Mouse (Mus musculus) gastrocnemius, postnatal 10 days (tissue): ENCODE data around the gene Defb30. TPM values are rescaled to one million over a fixed set of nuclear protein-coding genes. Genes with fewer than 3 reads are reported as not detected.
A peak's percentile ranks its signal among the peaks of the same experiment; 100 is the strongest.

ENCODE experiments used
- DNase-seq: peaks from one replicate; pipeline ENCODE4 v3.0.0; 2021; ENCODE audit warnings: mixed read lengths
- long read RNA-seq, 2 experiments: library from polyadenylated mRNA; stranded (forward); transcript quantifications; one replicate each; pipeline ENCODE4 v2.0.0; 2021
- total RNA-seq, 2 experiments: library from RNA; stranded (reverse); gene quantifications; 2 replicates each; pipeline ENCODE4 v1.2.3; 2021

Defb30 gene
- total RNA-seq = not detected
- long read RNA-seq, experiment 1 = 0 reads
- long read RNA-seq, experiment 2 = 0 reads

DNA sequence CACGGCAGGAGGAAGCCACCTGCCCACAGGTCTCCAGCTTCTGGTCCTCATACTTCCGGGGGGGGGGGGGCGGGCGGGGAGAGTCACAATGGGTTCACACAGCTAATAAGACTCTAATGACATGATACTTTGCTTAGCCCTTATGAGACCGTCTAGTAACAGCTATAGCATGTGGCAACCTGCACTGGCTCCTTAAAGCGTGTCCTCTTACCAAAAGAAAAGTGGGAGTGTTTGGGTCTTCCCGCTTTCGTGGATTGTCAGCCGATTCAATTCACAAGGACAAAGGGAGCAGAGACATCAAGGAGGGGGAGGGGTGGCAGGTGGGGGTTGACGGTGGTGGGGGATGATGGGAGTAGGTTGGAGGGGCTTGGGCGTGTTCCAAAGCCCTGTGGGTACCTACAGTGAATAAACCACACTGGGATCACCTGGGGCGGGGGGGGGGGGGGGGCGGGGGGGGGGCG, at the start of gene Defb30:
Defb30 (minus strand) TSS at position 51 of the 461 bp plus-strand sequence.
- DNase-seq = no peak

DNA sequence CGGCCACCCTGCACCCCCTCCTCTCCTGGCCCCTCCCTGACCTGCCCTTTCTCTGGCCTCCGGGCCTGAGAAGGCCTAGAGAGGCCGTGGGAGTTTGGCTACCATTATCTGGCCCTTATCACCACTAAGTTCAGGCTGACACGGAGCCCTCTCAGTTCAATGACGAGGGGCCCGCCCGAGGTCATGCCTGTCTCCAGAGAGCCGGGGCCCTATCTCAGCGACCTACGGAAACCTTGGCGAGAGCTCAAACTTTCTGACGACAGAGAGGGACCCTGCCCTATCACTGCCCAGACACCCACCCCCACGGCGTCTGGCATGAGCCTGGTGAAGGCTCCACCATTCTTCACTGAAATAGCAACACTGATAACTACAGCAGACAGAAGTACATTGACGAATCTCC, 17.9 kb upstream of the Defb30 start:
- no peak for DNase-seq

DNA sequence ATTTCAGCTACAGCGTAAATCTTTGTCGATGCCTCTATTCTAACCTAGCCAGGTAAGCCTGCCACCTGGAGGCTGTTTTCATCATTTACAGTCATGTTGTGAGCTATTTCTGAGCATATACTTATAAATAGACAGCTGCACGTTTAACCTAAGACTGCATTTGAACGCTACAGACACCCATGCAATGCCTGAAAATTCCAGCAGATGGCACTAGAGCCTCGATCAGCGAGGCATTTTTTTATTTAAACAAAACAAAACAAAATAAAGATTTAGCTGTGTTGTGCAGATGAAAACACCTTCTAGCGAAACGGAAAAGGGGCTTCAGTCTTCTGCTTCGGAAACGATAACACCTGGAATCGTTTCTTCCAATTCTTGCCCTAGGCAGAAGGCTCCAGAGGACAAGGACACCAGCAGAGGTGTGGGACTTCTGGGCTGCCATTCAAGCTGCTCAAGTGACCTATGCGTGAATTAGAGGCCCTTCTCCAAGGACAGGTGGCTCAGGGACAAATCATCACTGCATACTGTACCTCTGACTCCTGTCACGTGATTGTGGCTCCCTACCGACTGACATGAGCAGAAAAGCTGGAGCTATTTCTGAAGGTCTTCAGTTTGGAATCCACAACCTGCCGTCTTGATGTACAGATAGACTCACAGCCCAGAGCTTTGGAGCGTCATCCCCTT, 17.0 kb upstream of the Defb30 start:
- DNase-seq = peak; percentile 77

DNA sequence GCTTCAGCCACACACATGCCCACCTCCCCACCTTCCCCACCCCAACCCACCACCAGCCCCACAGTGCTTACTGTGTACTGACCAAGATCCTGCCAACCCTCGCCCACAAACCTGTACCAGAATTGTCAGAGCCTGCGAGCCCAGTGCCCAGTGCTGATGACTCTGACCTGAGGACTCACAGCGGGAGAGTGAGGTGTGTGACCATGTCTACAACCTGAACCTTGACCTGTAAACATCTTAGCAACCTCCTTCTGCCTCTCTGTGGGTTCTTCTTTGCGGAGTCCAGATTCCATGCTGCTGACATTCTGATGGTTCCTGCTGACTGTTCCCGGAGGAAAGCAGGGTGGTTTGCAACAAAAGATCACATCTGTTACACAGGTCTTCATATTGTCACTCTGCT, 15.6 kb upstream of the Defb30 start:
- no peak for DNase-seq

DNA sequence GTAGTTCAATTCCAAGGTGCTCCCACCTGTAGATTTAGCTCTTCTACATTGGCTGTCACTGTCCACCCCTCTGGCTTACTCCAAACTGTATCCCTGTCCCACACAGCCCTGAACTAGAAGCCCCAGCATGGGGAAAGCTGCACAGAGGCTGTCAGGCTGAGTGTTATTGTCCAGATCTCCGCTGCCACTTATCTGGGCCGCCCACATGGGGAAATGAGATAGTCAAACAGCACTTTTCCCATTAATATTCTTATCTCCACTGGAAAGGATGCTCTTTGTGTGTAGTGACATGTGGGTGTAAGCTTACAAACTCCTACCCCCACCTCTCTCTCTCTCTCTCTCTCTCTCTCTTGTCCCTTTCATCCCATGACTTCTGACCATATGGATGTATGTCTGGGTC, 12.4 kb upstream of the Defb30 start:
- no peak for DNase-seq

DNA sequence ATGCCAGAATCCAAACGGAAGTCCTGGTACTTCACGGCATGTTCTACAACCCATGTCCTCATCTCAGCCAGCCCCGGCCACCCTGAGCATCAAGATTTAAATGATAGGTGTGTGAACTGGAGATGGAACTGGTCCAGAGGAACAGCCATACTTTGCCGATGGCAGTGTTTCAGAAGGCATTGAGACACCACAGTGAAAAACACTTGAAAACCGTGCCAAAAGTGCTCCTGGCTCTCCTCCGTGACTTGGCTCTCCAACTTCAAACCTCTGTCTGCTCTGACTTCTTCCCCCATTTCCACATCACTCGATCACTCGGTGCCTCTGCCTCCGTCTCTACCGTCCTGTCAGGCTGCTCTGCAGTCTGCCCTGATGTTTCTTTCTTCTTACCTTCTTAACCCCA, 10.6 kb upstream of the Defb30 start:
- no peak for DNase-seq

DNA sequence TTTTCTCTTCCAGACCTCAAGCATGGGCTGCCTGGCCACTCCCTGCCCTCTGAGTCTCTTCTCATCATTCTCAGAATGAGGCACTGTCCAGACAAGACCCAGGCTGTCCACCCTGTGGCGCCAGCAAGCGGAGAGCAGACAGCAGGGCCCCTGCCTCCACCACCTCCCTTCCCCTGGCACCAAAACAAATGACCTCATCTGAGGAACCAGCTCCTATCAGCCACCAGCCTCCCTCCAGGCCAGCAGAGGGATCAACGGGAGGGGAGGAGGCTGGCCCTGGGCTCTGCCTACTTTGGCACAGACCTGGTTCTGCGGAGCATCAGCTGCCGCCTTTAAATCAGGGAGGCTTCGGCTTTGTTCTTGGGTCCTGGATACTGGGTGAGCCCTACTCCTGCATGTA, 5.0 kb upstream of the Defb30 start:
- peak; percentile 33 for DNase-seq

DNA sequence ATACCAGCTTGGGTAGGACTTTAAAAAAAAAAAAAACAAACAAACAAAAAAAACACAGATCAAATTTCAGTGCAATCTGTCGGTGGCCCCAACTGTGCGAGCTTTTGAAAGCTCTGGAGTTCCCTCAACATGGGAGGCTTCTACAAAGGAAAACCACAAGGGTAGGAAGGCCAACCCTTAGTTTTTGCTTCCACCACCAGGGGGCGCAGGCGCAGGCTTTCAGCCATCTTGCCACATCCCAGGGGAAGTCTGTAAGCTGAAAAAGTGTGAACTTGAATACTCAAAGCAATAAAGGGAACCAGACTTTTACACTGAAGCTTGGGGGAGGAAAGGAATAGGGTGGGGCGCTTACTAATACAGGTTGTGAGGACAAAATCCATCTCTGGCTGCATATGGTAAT, 1.0 kb upstream of the Defb30 start:
- DNase-seq = peak; percentile 77

DNA sequence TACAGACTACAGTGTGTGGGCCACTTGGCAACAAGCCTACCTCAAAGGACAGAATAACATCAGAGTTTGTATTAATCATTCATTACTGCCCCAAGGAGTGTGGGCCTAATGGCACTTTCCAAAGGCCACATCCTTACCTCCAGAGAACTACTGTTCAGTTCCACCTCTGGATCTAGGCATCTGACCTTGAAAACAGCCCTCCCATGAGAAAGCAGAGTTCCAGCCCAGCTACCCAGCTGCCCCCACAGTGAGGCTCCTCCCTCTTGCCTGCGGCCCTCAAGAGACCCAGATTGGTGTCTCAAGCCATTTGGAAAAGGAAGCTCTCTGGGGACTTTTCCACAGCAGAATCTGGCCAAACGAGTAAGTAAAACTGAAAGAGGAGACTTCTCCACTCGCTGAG, 3.1 kb downstream of the Defb30 start, which contains the start of gene Defb42:
Defb42 (plus strand) TSS at position 301 of the 400 bp plus-strand sequence.
- no peak for DNase-seq

DNA sequence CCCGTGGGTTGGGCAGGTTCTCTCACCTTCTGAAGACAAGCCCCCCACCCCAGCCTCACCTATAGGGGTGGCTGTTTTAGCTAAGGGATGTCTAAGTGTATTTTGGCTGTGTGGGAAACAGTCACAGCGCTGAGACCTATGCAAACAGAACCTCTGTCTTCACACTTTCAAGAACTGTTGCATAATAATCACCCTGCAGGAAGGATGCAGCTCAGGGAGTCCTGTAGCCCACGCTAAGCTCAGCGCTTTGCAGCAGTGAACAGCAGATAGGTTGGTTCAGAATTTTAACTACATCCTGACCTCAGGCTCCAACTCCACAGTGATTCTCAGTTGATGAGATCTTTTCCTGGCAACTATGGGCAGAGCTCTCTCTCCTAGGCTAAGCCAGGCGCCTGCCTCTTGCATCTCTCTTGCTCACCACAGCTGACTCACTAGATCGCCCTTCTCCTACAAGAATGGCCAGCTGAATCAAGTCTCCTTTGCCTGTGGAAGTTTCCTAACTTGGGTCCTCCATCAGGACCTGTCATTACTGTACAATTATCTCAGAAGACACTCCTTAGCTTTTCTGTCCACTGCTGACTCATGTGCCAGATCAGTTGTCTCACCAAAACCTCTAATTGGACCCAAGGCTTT, 29.1 kb downstream of the Defb30 start:
- DNase-seq = no peak

DNA sequence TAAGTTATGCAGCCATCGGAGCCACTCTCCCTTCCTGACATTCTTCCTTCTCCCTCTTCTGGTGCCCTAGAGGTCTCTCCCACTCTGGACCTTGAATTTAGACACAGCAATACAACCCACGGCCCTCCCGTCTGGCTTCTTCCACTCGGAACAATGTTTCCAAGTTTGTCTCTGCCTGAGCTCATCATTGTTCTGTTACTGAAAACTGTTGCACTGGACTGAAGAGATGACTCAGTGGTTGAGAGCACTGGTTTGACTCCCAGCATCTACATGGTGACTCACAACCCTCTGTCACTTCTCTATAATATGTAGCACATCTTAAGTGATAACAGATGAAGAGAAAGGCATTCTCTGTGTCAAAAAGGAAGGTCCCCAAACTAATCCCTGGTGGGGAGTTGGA, 35.1 kb downstream of the Defb30 start:
- no peak for DNase-seq

DNA sequence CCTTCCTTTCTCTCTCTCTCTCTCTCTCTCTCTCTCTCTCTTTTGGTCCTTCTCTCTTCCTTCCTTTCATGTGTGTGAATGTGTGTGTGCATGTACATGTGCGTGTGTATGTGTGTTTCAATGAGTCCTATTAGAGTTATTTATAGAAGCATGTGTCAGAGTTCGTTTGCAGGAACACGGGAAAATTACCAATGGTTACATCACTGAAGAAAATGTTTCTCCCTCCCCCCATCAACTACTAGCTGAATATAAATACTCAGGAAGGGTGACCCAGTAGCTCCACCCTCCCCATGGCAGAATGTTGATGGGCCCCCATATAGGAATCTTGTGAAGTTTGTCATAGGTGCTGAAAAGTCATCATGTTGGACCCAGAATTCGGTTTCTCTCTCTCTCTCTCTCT, 36.7 kb downstream of the Defb30 start:
- DNase-seq = no peak

DNA sequence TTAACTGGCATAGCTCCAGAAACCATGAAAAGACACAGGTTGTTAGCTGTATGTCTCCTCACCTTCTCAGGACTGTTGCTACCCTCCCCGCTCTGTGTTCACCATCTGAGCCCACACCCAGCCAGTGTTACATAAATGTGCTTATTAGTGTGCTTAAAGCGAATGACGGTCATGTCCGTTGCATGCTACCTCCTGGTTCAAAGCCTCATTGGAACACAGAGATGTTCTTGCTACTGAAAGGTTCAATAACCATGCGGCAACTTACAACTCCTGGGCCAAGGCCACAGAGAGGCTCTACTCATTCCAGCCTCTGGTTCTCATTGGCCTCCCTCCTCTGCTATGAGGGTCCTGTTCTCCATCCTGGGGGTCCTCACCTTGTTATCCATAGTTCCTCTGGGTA, 38.3 kb downstream of the Defb30 start, which contains the start of gene Defb43:
Defb43 (plus strand) TSS at position 301 of the 400 bp plus-strand sequence.
- no peak for DNase-seq

DNA sequence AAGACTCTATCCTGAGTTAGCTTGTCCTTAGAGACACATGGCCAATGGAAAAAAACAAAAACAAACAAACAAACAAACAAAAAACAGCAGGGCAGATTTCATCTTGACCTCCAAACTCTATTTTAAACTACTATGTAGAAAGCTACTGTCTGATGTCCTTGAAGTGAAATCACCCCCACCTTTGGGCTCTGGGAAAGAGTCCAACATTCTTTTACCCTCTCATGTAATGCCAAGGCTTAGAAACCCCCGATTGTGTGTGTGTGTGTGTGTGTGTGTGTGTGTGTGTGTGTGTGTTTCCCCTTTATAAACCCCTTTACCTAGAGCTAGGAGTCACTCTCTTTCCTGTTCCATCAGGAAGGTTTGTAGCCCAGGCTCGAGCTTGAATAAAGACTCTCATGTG, 47.2 kb downstream of the Defb30 start:
- no peak for DNase-seq

DNA sequence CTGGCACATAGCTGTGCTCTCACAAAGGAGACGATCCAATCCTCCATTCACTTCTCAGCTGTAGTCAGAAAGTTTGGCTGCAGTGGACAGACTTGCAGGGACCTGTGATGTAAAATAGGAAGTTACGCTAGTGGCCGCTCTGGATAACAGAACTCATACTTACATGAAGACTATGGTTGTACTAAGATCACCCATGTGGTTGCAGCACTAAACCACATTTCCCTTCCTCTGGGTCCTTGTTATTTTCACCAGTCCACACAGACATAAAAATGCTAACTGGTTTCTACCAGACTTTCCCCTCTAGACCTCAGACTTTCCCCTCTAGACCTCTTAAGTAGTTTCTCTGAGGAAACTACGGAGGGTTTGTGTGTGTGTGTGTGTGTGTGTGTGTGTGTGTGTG, 50.8 kb downstream of the Defb30 start:
- DNase-seq = no peak

DNA sequence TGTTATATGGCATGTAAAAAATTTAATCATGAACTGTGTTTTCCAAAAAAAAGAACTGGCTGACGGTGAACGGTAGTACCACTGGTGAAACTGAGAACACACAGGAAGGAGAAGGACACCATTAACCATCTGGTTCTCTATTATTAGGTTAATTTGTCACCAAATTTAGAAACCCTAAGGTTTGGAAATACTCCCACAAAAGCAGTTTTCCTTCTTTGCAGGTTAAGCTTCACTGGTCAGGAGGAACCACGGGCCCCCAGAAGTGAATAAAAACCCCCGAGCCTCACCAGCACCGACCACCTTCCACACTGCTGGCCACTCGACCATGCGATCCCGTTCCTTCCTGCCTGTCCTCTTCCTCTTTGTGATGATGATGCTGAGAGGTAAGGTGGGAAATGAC, 52.0 kb downstream of the Defb30 start, which contains the start of gene Defb47:
Defb47 (plus strand) TSS at position 301 of the 400 bp plus-strand sequence.
- no peak for DNase-seq

DNA sequence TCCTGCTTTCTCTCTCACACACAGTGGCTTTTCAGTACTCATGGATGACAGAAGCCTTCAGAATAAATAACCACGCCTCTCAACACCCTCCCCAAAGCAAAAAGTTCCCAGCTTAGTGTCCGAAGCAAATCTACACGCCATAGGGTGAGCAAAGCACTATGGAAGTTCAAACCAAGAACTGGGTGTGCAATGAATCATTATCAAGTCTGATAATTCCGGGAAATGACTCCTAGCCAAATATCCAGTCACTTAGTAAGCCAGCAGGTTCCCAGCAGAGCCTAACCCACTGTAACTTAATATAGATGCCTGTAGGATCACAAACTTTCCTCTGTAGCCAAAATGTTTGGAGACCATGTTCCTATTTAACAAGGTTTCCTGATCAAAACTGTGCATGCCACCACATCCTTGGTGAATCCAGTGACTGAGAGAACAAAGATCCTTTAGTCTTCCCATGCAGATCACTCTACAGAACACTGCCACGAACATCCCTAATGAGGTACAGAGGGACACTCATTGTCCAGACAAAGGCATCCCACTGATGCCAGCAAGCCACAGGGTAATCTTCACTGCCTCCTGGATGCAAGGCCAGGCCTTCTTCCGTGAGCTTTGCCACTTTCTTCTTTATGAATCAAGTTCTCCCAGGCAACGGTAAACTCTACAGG, 57.8 kb downstream of the Defb30 start:
- DNase-seq = no peak

DNA sequence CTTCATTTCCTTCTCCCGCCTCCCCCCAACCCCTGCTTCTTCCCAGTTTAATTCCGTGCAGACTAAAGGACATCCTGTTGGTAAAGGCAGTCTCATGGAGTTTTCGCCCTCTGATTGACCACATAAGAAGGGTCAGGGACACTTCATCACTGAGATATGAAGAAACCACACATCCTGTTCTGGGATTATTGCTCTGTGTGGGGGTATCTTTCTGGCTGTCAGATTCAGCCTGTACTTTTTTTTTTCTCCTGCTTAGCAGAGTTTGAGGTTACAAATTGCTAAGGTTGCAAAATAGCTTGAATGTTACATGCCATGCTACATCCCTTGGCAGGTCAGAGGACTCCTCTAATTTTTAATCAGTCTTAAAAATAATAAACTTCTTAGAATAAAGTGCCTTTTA, 58.5 kb downstream of the Defb30 start:
- DNase-seq = no peak

DNA sequence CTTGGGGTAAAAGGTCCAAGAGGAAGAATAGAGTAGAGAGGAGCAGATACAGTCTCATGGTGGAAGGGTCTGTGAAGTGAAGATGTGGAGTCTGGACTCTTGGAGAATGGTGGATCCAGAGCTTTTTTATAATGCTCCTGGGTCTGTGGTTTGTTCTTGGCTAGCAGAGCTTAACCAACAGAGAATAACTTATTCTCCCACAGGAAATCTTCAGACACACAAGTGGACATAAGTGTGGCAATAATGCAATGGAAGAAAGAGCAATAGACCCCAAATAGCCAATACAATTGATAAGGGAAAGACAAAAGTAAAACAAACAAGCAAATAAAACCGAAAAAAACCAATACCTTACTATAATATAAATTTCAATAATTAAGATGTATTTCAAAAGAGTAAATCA, 65.3 kb downstream of the Defb30 start, which contains the start of gene Defb48:
Defb48 (minus strand) TSS at position 101 of the 400 bp plus-strand sequence.
- no peak for DNase-seq
